Mouse (Mus musculus): ENCODE measurements around the gene Josd2. TPM values are rescaled to one million over a fixed set of nuclear protein-coding genes. Genes with fewer than 3 reads are reported as not detected.

Josd2 gene
- polyA plus RNA-seq, 1 experiment from 2014 or later: 88.1 TPM

- ATAC-seq (ENCODE audit: low FRiP score, low TSS enrichment): no peak
- Histone ChIP-seq H3K9ac (replicated peaks; ENCODE audit: low read length) (peak overlapping the region; percentile 55), H3K9me3 (ENCODE audit: low read length) (peaks cover 6% of the 10 kb centered on the region; the same call in 1 of the 2 replicates), H3K36me3 (ENCODE audit: insufficient read depth, low read length) (no peaks in the 10 kb centered on the region), H3K4me1 (ENCODE audit: insufficient read depth, low read length) (0 out of 2 replicates have a peak, but pooled peaks cover 4% of the 10 kb centered on the region), H3K27me3 (ENCODE audit: insufficient read depth, low read length) (peaks cover 55% of the 10 kb centered on the region), H3K4me2 (replicated peaks; ENCODE audit: low read depth, low read length) (peak overlapping the region; percentile 57), H3K27ac (ENCODE audit: low read length) (no peak overlapping the region), H3K4me3 (ENCODE audit: low read length) (peak overlapping the region; percentile 33)
- WGBS: 11% methylated on average over 77 of the region's 77 CpGs
Measured at GRCm38 (mm10) chr7:44462218-44463055, 5.3 kb upstream of the Josd2 start.

- peak overlapping the region; percentile 57 for H3K4me2 ChIP-seq (replicated peaks; ENCODE audit: low read depth, low read length)
- 0 out of 2 replicates have a peak, but pooled peaks cover 4% of the 10 kb centered on the region for H3K4me1 ChIP-seq (ENCODE audit: insufficient read depth, low read length)
- WGBS: 26% methylated on average over 8 of the region's 8 CpGs
- H3K36me3 ChIP-seq (ENCODE audit: insufficient read depth, low read length): no peaks in the 10 kb centered on the region
- no peak for ATAC-seq (ENCODE audit: low FRiP score, low TSS enrichment)
- peak overlapping the region; percentile 33; the same call in 1 of the 2 replicates for H3K4me3 ChIP-seq (ENCODE audit: low read length)
- no peak overlapping the region for H3K9ac ChIP-seq (replicated peaks; ENCODE audit: low read length)
- H3K27ac ChIP-seq (ENCODE audit: low read length): no peak overlapping the region
- peaks cover 6% of the 10 kb centered on the region; the same call in 1 of the 2 replicates for H3K9me3 ChIP-seq (ENCODE audit: low read length)
- peaks cover 55% of the 10 kb centered on the region for H3K27me3 ChIP-seq (ENCODE audit: insufficient read depth, low read length)
Measured at GRCm38 (mm10) chr7:44463056-44463425, 4.7 kb upstream of the Josd2 start.

DNA sequence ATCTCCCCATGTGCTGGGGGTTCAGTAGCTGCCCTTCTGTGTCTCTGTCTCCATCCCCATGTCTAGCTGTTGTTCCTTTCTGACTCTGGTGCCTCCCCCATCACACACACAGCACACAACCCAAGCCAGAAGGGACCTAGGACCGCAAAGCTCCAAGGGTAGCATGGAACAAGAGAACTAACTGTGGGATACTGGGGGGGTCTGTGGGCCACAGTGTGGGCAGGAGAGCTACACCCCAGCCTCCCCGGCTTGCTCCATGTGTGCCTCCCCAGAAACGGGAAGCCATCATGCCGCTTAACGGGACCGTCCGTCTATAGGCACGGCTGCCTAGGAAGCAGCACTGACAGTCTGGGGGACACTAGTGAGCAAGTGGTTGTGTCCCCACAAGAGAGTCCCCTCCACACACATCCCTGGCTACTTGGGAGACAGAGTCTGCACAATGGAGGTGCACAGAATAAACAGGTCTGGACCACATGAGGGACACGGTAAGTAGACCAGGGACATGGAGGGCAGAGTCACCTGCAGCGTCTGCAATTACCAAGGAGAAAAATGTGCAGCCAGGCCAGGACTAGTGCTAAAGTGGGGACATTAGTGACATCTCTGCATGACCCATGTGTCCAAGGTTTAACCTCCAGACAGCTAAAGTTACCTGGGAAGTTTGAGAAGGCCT is 4.1 kb upstream of the Josd2 start:
- peaks cover under 1% of the 10 kb centered on the region; the same call in 1 of the 2 replicates for H3K9me3 ChIP-seq (ENCODE audit: low read length)
- no peaks in the 10 kb centered on the region for H3K36me3 ChIP-seq (ENCODE audit: insufficient read depth, low read length)
- H3K27ac ChIP-seq (ENCODE audit: low read length): no peak overlapping the region
- H3K9ac ChIP-seq (replicated peaks; ENCODE audit: low read length): no peak overlapping the region
- H3K4me1 ChIP-seq (ENCODE audit: insufficient read depth, low read length): peaks cover 8% of the 10 kb centered on the region
- WGBS: 77% methylated on average over 10 of the region's 10 CpGs
- no peak overlapping the region for H3K4me2 ChIP-seq (replicated peaks; ENCODE audit: low read depth, low read length)
- ATAC-seq (ENCODE audit: low FRiP score, low TSS enrichment): no peak
- H3K27me3 ChIP-seq (ENCODE audit: insufficient read depth, low read length): peaks cover 55% of the 10 kb centered on the region
- H3K4me3 ChIP-seq (ENCODE audit: low read length): no peak overlapping the region

GRCm38 (mm10) chr7:44464511-44464910 is 3.3 kb upstream of the Josd2 start:
- H3K4me2 ChIP-seq (replicated peaks; ENCODE audit: low read depth, low read length): no peak overlapping the region
- peaks cover 54% of the 10 kb centered on the region for H3K27me3 ChIP-seq (ENCODE audit: insufficient read depth, low read length)

DNA sequence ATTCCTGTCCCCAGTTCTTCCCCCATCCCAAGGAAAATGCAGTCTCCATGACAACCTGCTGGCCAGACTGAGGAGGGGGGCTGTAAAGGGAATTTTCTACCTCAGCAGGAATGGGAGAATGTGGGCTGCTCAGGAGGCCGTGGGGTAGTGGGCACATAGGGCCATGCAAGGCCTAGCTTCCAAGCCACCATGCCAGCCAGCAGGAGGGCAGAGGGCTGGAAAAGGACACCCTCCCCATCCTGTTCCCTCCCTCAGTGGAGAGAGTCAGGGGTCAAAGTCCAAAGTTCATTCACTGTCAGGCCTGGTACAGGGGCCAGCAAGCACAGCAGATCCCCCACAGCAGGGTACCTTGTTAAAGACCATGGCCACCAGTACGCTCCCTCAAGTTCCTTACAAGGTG is 2.7 kb upstream of the Josd2 start, which contains the start of gene Aspdh:
Gene Aspdh, plus strand, starts transcription at position 281 of the 400 bp plus-strand sequence.
- Histone ChIP-seq H3K4me1 (ENCODE audit: insufficient read depth, low read length) (peaks cover 12% of the 10 kb centered on the region), H3K9me3 (ENCODE audit: low read length) (no peaks in the 10 kb centered on the region), H3K27ac (ENCODE audit: low read length) (no peak within 1 kb of the TSS), H3K9ac (replicated peaks; ENCODE audit: low read length) (no peak within 1 kb of the TSS; the same call in 1 of the 2 replicates), H3K4me2 (replicated peaks; ENCODE audit: low read depth, low read length) (no peak within 1 kb of the TSS), H3K4me3 (ENCODE audit: low read length) (no peak within 1 kb of the TSS), H3K27me3 (ENCODE audit: insufficient read depth, low read length) (peaks cover 48% of the 10 kb centered on the region), H3K36me3 (ENCODE audit: insufficient read depth, low read length) (no peaks in the 10 kb centered on the region)
- 81% methylated on average over 2 of the region's 2 CpGs for WGBS
- no peak for ATAC-seq (ENCODE audit: low FRiP score, low TSS enrichment)

More at GRCm38 (mm10) chr7:44464511-44464910, 3.3 kb upstream of the Josd2 start:
- Histone ChIP-seq H3K9me3 (ENCODE audit: low read length) (no peaks in the 10 kb centered on the region), H3K36me3 (ENCODE audit: insufficient read depth, low read length) (no peaks in the 10 kb centered on the region), H3K4me1 (ENCODE audit: insufficient read depth, low read length) (peaks cover 12% of the 10 kb centered on the region), H3K4me3 (ENCODE audit: low read length) (no peak overlapping the region), H3K27ac (ENCODE audit: low read length) (no peak overlapping the region), H3K9ac (replicated peaks; ENCODE audit: low read length) (no peak overlapping the region)
- 30% methylated on average over 4 of the region's 4 CpGs for WGBS
- no peak for ATAC-seq (ENCODE audit: low FRiP score, low TSS enrichment)

DNA sequence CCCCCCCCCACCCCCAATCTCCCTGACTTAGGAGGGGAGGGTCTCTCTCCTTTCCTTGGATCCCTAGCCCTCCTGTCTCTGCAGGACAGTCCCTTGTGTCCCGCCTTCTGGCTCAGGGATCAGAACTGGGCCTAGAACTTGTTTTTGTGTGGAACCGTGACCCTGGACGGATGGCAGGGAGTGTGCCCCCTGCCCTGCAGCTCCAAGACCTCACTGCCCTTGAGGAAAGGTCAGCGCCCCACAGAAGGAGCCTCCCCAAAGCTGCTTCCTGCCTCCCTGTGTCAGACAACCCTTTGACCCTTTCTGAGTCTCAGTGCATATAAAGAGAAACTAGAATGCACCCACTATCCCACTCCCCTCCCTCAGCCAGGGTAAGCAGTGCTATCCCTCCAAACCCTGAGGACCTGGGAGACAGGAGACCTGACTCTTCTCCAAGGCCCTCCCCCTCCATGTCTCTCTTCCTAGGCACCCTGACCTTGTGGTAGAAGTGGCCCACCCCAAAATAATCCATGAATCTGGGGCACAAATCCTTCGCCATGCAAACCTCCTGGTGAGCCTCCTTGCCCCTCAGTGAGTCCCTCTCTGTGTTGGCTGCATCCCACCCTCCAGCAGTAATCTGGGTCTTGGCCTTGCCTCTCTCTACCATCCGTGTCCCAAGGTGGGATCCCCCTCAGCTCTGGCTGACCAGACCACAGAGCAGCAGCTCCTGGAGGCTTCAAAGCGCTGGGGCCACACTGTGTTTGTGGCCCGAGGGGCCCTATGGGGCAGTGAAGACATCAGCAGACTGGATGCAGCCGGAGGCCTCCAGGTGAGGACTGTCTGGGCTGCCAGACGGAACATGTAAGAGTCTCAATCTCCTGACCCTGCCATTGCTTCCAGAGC is 1.5 kb upstream of the Josd2 start:
- H3K4me3 ChIP-seq (ENCODE audit: low read length): no peak overlapping the region
- H3K36me3 ChIP-seq (ENCODE audit: insufficient read depth, low read length): no peaks in the 10 kb centered on the region
- H3K9me3 ChIP-seq (ENCODE audit: low read length): no peaks in the 10 kb centered on the region
- no peak overlapping the region for H3K4me2 ChIP-seq (replicated peaks; ENCODE audit: low read depth, low read length)
- no peak overlapping the region for H3K27ac ChIP-seq (ENCODE audit: low read length)
- no peak for ATAC-seq (ENCODE audit: low FRiP score, low TSS enrichment)
- peaks cover 12% of the 10 kb centered on the region for H3K4me1 ChIP-seq (ENCODE audit: insufficient read depth, low read length)
- 81% methylated on average over 10 of the region's 10 CpGs for WGBS
- H3K9ac ChIP-seq (replicated peaks; ENCODE audit: low read length): no peak overlapping the region; the same call in 1 of the 2 replicates
- peaks cover 37% of the 10 kb centered on the region for H3K27me3 ChIP-seq (ENCODE audit: insufficient read depth, low read length)

DNA sequence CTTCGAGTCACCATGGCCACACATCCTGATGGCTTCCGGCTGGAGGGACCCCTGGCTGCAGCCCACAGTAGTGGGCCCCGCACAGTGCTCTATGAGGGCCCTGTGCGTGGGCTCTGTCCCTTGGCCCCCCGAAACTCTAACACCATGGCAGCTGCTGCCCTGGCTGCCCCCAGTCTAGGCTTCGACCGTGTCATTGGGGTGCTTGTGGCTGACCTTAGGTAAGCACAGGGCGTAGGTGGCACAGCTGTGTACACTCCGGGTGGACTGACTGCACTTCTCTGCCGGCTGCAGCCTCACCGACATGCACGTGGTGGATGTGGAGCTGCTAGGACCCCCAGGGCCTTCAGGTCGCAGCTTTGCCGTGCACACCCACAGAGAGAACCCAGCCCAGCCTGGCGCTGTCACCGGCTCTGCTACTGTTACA is 880 bp upstream of the Josd2 start:
- Histone ChIP-seq H3K4me2 (replicated peaks; ENCODE audit: low read depth, low read length) (no peak overlapping the region), H3K9ac (replicated peaks; ENCODE audit: low read length) (no peak overlapping the region), H3K36me3 (ENCODE audit: insufficient read depth, low read length) (no peaks in the 10 kb centered on the region), H3K4me1 (ENCODE audit: insufficient read depth, low read length) (peaks cover 12% of the 10 kb centered on the region), H3K27ac (ENCODE audit: low read length) (no peak overlapping the region), H3K4me3 (ENCODE audit: low read length) (peak overlapping the region; percentile 85; the same call in 1 of the 2 replicates), H3K9me3 (ENCODE audit: low read length) (no peaks in the 10 kb centered on the region), H3K27me3 (ENCODE audit: insufficient read depth, low read length) (peaks cover 31% of the 10 kb centered on the region)
- 0 out of 2 replicates have a peak, but pooled peaks have one; percentile 5 for ATAC-seq (ENCODE audit: low FRiP score, low TSS enrichment)
- 85% methylated on average over 16 of the region's 16 CpGs for WGBS

GRCm38 (mm10) chr7:44468644-44469285 is 985 bp downstream of the Josd2 start:
- Histone ChIP-seq H3K4me3 (ENCODE audit: low read length) (peak overlapping the region; percentile 85), H3K27ac (ENCODE audit: low read length) (no peak overlapping the region), H3K36me3 (ENCODE audit: insufficient read depth, low read length) (no peaks in the 10 kb centered on the region), H3K9me3 (ENCODE audit: low read length) (no peaks in the 10 kb centered on the region), H3K4me1 (ENCODE audit: insufficient read depth, low read length) (peaks cover 9% of the 10 kb centered on the region), H3K27me3 (ENCODE audit: insufficient read depth, low read length) (peaks cover 13% of the 10 kb centered on the region), H3K9ac (replicated peaks; ENCODE audit: low read length) (peak overlapping the region; percentile 84), H3K4me2 (replicated peaks; ENCODE audit: low read depth, low read length) (peak overlapping the region; percentile 66)
- ATAC-seq (ENCODE audit: low FRiP score, low TSS enrichment): no peak
- WGBS: 74% methylated on average over 15 of the region's 15 CpGs
